13 mouse cellular contexts compared by ENCODE assay signal in the genomic region with DNA sequence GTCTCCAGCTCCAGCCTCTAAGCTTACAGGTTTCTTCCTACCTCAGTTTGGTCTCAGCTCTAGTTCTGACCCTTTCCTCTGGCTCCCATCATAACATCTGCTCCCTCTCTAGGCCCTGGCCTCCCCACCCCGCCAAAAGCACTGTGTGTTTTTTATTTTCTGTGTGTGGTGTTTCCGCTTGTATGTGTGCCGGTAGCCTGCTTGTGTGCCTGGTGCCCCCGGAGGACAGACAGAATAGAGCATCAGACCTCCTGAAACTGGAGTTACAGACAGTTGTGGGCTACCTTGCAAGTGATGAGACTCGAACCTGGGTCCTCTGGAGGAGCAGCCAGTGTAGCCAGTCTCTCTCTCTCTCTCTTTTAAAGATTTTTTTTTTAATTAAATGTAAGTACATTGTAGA. TPM values are rescaled to one million over a fixed set of nuclear protein-coding genes. Genes with fewer than 3 reads are reported as not detected.
A peak's percentile ranks its signal among the peaks of the same experiment; 100 is the strongest.
DNase-seq lines count a peak whose midpoint lies in the region; ATAC-seq lines count a peak whose summit lies in the region.
"Had no signal": no experiment of that assay in that cellular context is flagged by ENCODE, and none has a peak within 500 bp of the region (broad histone marks: within the 10 kb centered on the region; RNA-seq: fewer than 3 reads in every experiment).

No protein-coding gene starts in this region.

- peaks cover 12% of the 10 kb centered on the region for H3K4me1 ChIP-seq in kidney, embryonic 14.5 days (ENCODE audit: control insufficient read depth, insufficient read depth, low read length)
- H3K4me1 ChIP-seq in intestine, embryonic 15.5 days (replicated peaks), result peaks cover 13% of the 10 kb centered on the region; the same call in 1 of the 2 replicates

- 77% methylated on average over 5 of the region's 5 CpGs for WGBS in kidney, embryonic 14.5 days
- WGBS in intestine, embryonic 15.5 days, result 71% methylated on average over 5 of the region's 5 CpGs

- H3K4me3 ChIP-seq in kidney, embryonic 14.5 days (ENCODE audit: low read length), result no peak overlapping the region
- H3K4me3 ChIP-seq in intestine, embryonic 15.5 days (replicated peaks), result no peak overlapping the region
- H3K4me3 ChIP-seq: heart, adult 2 months; myocyte had no signal

- intact Hi-C loops in left cerebral cortex, postnatal 10 days (cut with DNase I), result no loop called here

- H3K4me2 ChIP-seq in kidney, embryonic 14.5 days (replicated peaks; ENCODE audit: low read depth, low read length), result no peak overlapping the region
- H3K4me2 ChIP-seq in intestine, embryonic 15.5 days (replicated peaks), result peak overlapping the region; percentile 37; the same call in 1 of the 2 replicates

- H3K27ac ChIP-seq in kidney, embryonic 14.5 days (ENCODE audit: low read depth, low read length), result peak overlapping the region; percentile 59; the same call in 1 of the 2 replicates
- peak overlapping the region; percentile 66 for H3K27ac ChIP-seq in intestine, embryonic 15.5 days
- H3K27ac ChIP-seq: heart, adult 2 months had no signal

- DNase-seq in kidney, postnatal 14 days, result no peak
- peak; percentile 37 for DNase-seq in thymus, postnatal 14 days
- no peak for DNase-seq in thymus, postnatal 0 days (ENCODE audit: low spot score)
- no peak for DNase-seq in frontal cortex, adult 2 months (ENCODE audit: extremely low spot score in 1 of 2, low spot score in 1 of 2)
- DNase-seq in adrenal gland, postnatal 10 days, result no peak
- no peak for DNase-seq in left cerebral cortex, postnatal 10 days (ENCODE audit: extremely low spot score in 1 of 2, low spot score in 2 of 2)
- DNase-seq: cerebellum, adult 8-10 months; heart, adult 2 months; heart, postnatal 10 days had no signal

- no peaks in the 10 kb centered on the region for H3K36me3 ChIP-seq in kidney, embryonic 14.5 days (ENCODE audit: control insufficient read depth, insufficient read depth, low read length)
- no peaks in the 10 kb centered on the region for H3K36me3 ChIP-seq in intestine, embryonic 15.5 days

- H3K9ac ChIP-seq in kidney, embryonic 14.5 days (ENCODE audit: low read depth, low read length), result no peak overlapping the region
- no peak overlapping the region for H3K9ac ChIP-seq in intestine, embryonic 15.5 days

- no peaks in the 10 kb centered on the region for H3K9me3 ChIP-seq in kidney, embryonic 14.5 days (ENCODE audit: control insufficient read depth, low read length)
- no peaks in the 10 kb centered on the region for H3K9me3 ChIP-seq in intestine, embryonic 15.5 days

- ATAC-seq in kidney, embryonic 14.5 days (ENCODE audit: low FRiP score, low TSS enrichment), result no peak; the same call in 1 of the 2 replicates
- ATAC-seq in intestine, embryonic 15.5 days, result no peak; the same call in 1 of the 2 replicates
- ATAC-seq: hindbrain, embryonic 16.5 days had no signal

- peaks cover 2% of the 10 kb centered on the region; the same call in 1 of the 2 replicates for H3K27me3 ChIP-seq in kidney, embryonic 14.5 days (ENCODE audit: control insufficient read depth, insufficient read depth, low read length)
- H3K27me3 ChIP-seq in intestine, embryonic 15.5 days (replicated peaks), result peaks cover 6% of the 10 kb centered on the region; the same call in 1 of the 2 replicates

RNA-seq across cellular contexts. Expression of a gene that starts 4.9 kb away (rescaled TPM):
- 29.1 and 57.6 TPM in 2 replicates for polyA plus RNA-seq in kidney, embryonic 14.5 days (2014; fragmentation: Nextera tagmentation; extraction: Ambion mirVana)
- 0.90 and 1.5 TPM in 2 replicates for polyA plus RNA-seq in thymus, postnatal 0 days (2015; fragmentation: Nextera tagmentation; extraction: Ambion mirVana)
- 46.5 and 63.7 TPM in 2 replicates for polyA plus RNA-seq in intestine, embryonic 15.5 days (2015; fragmentation: Nextera tagmentation; extraction: Ambion mirVana)
- 4.2 and 4.8 TPM in 2 replicates for polyA plus RNA-seq in frontal cortex, adult 2 months (2012; rRNA removed)
- total RNA-seq in adrenal gland, postnatal 10 days (2021), result under 1 TPM; 0.48 to 0.88 TPM
- 1 to 10 TPM; 1.5 to 4.1 TPM for total RNA-seq in left cerebral cortex, postnatal 10 days (2021)
- total RNA-seq: heart, postnatal 10 days had no signal
- polyA plus RNA-seq: heart, adult 2 months had no signal

RNA-seq across cellular contexts. Expression of a gene that starts 6.2 kb away (rescaled TPM):
- polyA plus RNA-seq in kidney, embryonic 14.5 days (2014; fragmentation: Nextera tagmentation; extraction: Ambion mirVana), result 2.1 and 2.9 TPM in 2 replicates
- 0.41 and 0.86 TPM in 2 replicates for polyA plus RNA-seq in thymus, postnatal 0 days (2015; fragmentation: Nextera tagmentation; extraction: Ambion mirVana)
- 2.1 and 2.7 TPM in 2 replicates for polyA plus RNA-seq in intestine, embryonic 15.5 days (2015; fragmentation: Nextera tagmentation; extraction: Ambion mirVana)
- polyA plus RNA-seq in frontal cortex, adult 2 months (2012; rRNA removed), result 8.4 and 8.7 TPM in 2 replicates
- 1 to 10 TPM; 1.1 to 3.9 TPM for total RNA-seq in adrenal gland, postnatal 10 days (2021)
- 10 to 100 TPM; 21.3 to 27.5 TPM for total RNA-seq in left cerebral cortex, postnatal 10 days (2021)

RNA-seq across cellular contexts. Expression of a gene that starts 22.8 kb away (rescaled TPM):
- 3.9 and 4.7 TPM in 2 replicates for polyA plus RNA-seq in kidney, embryonic 14.5 days (2014; fragmentation: Nextera tagmentation; extraction: Ambion mirVana)
- polyA plus RNA-seq in thymus, postnatal 0 days (2015; fragmentation: Nextera tagmentation; extraction: Ambion mirVana), result 11.9 and 12.0 TPM in 2 replicates
- 7.5 and 7.9 TPM in 2 replicates for polyA plus RNA-seq in intestine, embryonic 15.5 days (2015; fragmentation: Nextera tagmentation; extraction: Ambion mirVana)
- polyA plus RNA-seq in frontal cortex, adult 2 months (2012; rRNA removed), result 3.2 and 4.7 TPM in 2 replicates
- total RNA-seq in adrenal gland, postnatal 10 days (2021), result 1 to 10 TPM; 7.3 to 8.3 TPM
- 1 to 10 TPM; 2.6 to 3.3 TPM for total RNA-seq in left cerebral cortex, postnatal 10 days (2021)

RNA-seq across cellular contexts. Expression of a gene that starts 48.5 kb away (rescaled TPM):
- 31.7 and 46.9 TPM in 2 replicates for polyA plus RNA-seq in kidney, embryonic 14.5 days (2014; fragmentation: Nextera tagmentation; extraction: Ambion mirVana)
- polyA plus RNA-seq in thymus, postnatal 0 days (2015; fragmentation: Nextera tagmentation; extraction: Ambion mirVana), result 17.5 and 18.2 TPM in 2 replicates
- polyA plus RNA-seq in intestine, embryonic 15.5 days (2015; fragmentation: Nextera tagmentation; extraction: Ambion mirVana), result 39.8 and 46.7 TPM in 2 replicates
- polyA plus RNA-seq in frontal cortex, adult 2 months (2012; rRNA removed), result 15.9 and 17.2 TPM in 2 replicates
- 10 to 100 TPM; 51.3 to 57.3 TPM for total RNA-seq in adrenal gland, postnatal 10 days (2021)
- total RNA-seq in left cerebral cortex, postnatal 10 days (2021), result 10 to 100 TPM; 21.6 to 22.0 TPM

RNA-seq across cellular contexts. Expression of a gene that starts 49.0 kb away (rescaled TPM):
- polyA plus RNA-seq in kidney, embryonic 14.5 days (2014; fragmentation: Nextera tagmentation; extraction: Ambion mirVana), result 178 and 249 TPM in 2 replicates
- polyA plus RNA-seq in thymus, postnatal 0 days (2015; fragmentation: Nextera tagmentation; extraction: Ambion mirVana), result 149 and 167 TPM in 2 replicates
- polyA plus RNA-seq in intestine, embryonic 15.5 days (2015; fragmentation: Nextera tagmentation; extraction: Ambion mirVana), result 147 and 156 TPM in 2 replicates
- 33.8 and 34.6 TPM in 2 replicates for polyA plus RNA-seq in frontal cortex, adult 2 months (2012; rRNA removed)
- total RNA-seq in adrenal gland, postnatal 10 days (2021), result 10 to 100 TPM; 96.8 to 100.0 TPM
- total RNA-seq in left cerebral cortex, postnatal 10 days (2021), result 100 to 1,000 TPM in 1 of 2 experiments, 10 to 100 TPM in 1; 96.2 to 103 TPM
